ENCODE assay signal across 10 mouse cellular contexts in the genomic region with DNA sequence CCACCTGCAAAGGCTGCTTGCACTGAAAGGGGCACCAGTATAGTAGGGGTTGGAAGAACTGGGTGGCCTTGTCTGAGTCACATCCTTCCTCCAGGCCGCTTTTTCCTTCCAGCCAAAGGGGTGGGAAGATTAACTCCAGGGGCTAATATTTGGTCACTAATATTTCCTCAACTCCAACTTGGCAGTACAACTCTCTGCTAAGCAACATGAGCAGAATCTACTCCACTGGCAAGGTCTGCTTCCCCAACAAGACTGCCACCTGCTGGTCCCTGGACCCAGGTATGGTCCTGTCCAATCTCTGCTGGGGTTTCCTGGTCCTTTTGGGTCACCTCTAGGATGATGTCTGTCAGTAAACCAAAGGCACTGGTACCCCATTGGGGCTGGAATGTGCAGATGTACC. TPM values are rescaled to one million over a fixed set of nuclear protein-coding genes. Genes with fewer than 3 reads are reported as not detected.
DNase-seq lines count a peak whose midpoint lies in the region; ATAC-seq lines count a peak whose summit lies in the region.
"Had no signal": no experiment of that assay in that cellular context is flagged by ENCODE, and none has a peak within 500 bp of the region (broad histone marks: within the 10 kb centered on the region; RNA-seq: fewer than 3 reads in every experiment).

No protein-coding gene starts in this region.

- no peak for DNase-seq in hindbrain, embryonic 10.5 days (ENCODE audit: low spot score)
- peak; percentile 21 to 32 for DNase-seq in B cell, adult 2 months
- DNase-seq in adrenal gland, postnatal 25 days = peak; percentile 70
- DNase-seq in kidney, adult 8-10 months = peak; percentile 55 to 74
- peak; percentile 86 for DNase-seq in testis, postnatal 10 days (ENCODE audit: low spot score)
- DNase-seq in neural tube, embryonic 10.5 days (ENCODE audit: extremely low spot score, low spot score) = no peak

- peaks cover 22% of the 10 kb centered on the region for H3K4me1 ChIP-seq in hindbrain, embryonic 15.5 days (replicated peaks)
- H3K4me1 ChIP-seq in hindbrain, embryonic 10.5 days (replicated peaks) = peaks cover 25% of the 10 kb centered on the region
- peaks cover 12% of the 10 kb centered on the region for H3K4me1 ChIP-seq in forebrain, embryonic 16.5 days (replicated peaks; ENCODE audit: control insufficient read depth, insufficient read depth, low read length)

- H3K27me3 ChIP-seq in hindbrain, embryonic 15.5 days = peaks cover 20% of the 10 kb centered on the region
- H3K27me3 ChIP-seq in hindbrain, embryonic 10.5 days (ENCODE audit: insufficient read depth, poor library complexity, severe bottlenecking) = peaks cover 68% of the 10 kb centered on the region
- peaks cover 13% of the 10 kb centered on the region for H3K27me3 ChIP-seq in forebrain, embryonic 16.5 days (replicated peaks; ENCODE audit: control insufficient read depth, insufficient read depth, low read length)

- no peak overlapping the region for H3K4me3 ChIP-seq in hindbrain, embryonic 15.5 days
- no peak overlapping the region for H3K4me3 ChIP-seq in hindbrain, embryonic 10.5 days
- H3K4me3 ChIP-seq in forebrain, embryonic 16.5 days (replicated peaks; ENCODE audit: low read length) = no peak overlapping the region

- no peak for ATAC-seq in hindbrain, embryonic 15.5 days (ENCODE audit: low FRiP score, low read depth)
- ATAC-seq in forebrain, embryonic 16.5 days = no peak

- no peaks in the 10 kb centered on the region for H3K9me3 ChIP-seq in hindbrain, embryonic 15.5 days
- no peaks in the 10 kb centered on the region for H3K9me3 ChIP-seq in hindbrain, embryonic 10.5 days
- no peaks in the 10 kb centered on the region for H3K9me3 ChIP-seq in forebrain, embryonic 16.5 days (ENCODE audit: control insufficient read depth, low read length)

- H3K4me2 ChIP-seq in hindbrain, embryonic 15.5 days = 0 out of 2 replicates have a peak overlapping the region, but pooled peaks have one; percentile 99
- no peak overlapping the region for H3K4me2 ChIP-seq in forebrain, embryonic 16.5 days (ENCODE audit: low read length)

- H3K36me3 ChIP-seq in hindbrain, embryonic 15.5 days = no peaks in the 10 kb centered on the region
- H3K36me3 ChIP-seq in hindbrain, embryonic 10.5 days = no peaks in the 10 kb centered on the region
- H3K36me3 ChIP-seq in forebrain, embryonic 16.5 days (ENCODE audit: control insufficient read depth, insufficient read depth) = no peaks in the 10 kb centered on the region

- H3K9ac ChIP-seq in hindbrain, embryonic 15.5 days = no peak overlapping the region
- no peak overlapping the region for H3K9ac ChIP-seq in forebrain, embryonic 16.5 days (replicated peaks; ENCODE audit: low read depth, low read length)

- H3K27ac ChIP-seq in hindbrain, embryonic 15.5 days (replicated peaks) = no peak overlapping the region
- H3K27ac ChIP-seq in hindbrain, embryonic 10.5 days = no peak overlapping the region
- H3K27ac ChIP-seq in forebrain, embryonic 16.5 days (ENCODE audit: low read length) = no peak overlapping the region

- WGBS in hindbrain, embryonic 15.5 days = 60% methylated on average over 1 of the region's 1 CpGs
- 54% methylated on average over 1 of the region's 1 CpGs for WGBS in hindbrain, embryonic 10.5 days
- 60% methylated on average over 1 of the region's 1 CpGs for WGBS in forebrain, embryonic 16.5 days

RNA-seq across cellular contexts. Expression of a gene that starts 1.8 kb away (rescaled TPM):
- polyA plus RNA-seq in hindbrain, embryonic 15.5 days (2015; fragmentation: Nextera tagmentation; extraction: Ambion mirVana) = 6.1 and 8.0 TPM in 2 replicates
- 1.3 TPM in 2 replicates for polyA plus RNA-seq in hindbrain, embryonic 10.5 days (2016; fragmentation: Nextera tagmentation; extraction: Ambion mirVana)
- total RNA-seq in adrenal gland, postnatal 25 days (2021) = 7.3 and 8.2 TPM in 2 replicates
- 3.2 and 3.3 TPM in 2 replicates for polyA plus RNA-seq in forebrain, embryonic 16.5 days (2015; fragmentation: Nextera tagmentation; extraction: Ambion mirVana)

RNA-seq across cellular contexts. Expression of a gene that starts 16.4 kb away (rescaled TPM):
- polyA plus RNA-seq in hindbrain, embryonic 15.5 days (2015; fragmentation: Nextera tagmentation; extraction: Ambion mirVana) = 54.9 and 58.4 TPM in 2 replicates
- 20.0 and 23.6 TPM in 2 replicates for polyA plus RNA-seq in hindbrain, embryonic 10.5 days (2016; fragmentation: Nextera tagmentation; extraction: Ambion mirVana)
- total RNA-seq in adrenal gland, postnatal 25 days (2021) = 124 and 195 TPM in 2 replicates
- 30.8 and 41.4 TPM in 2 replicates for polyA plus RNA-seq in forebrain, embryonic 16.5 days (2015; fragmentation: Nextera tagmentation; extraction: Ambion mirVana)
- total RNA-seq: neutrophil, adult 5-6 weeks had no signal

RNA-seq across cellular contexts. Expression of a gene that starts 25.0 kb away (rescaled TPM):
- polyA plus RNA-seq in hindbrain, embryonic 15.5 days (2015; fragmentation: Nextera tagmentation; extraction: Ambion mirVana) = not detected in 2 replicates
- not detected in 2 replicates for polyA plus RNA-seq in hindbrain, embryonic 10.5 days (2016; fragmentation: Nextera tagmentation; extraction: Ambion mirVana)
- total RNA-seq in adrenal gland, postnatal 25 days (2021) = not detected in 2 replicates
- not detected in 2 replicates for polyA plus RNA-seq in forebrain, embryonic 16.5 days (2015; fragmentation: Nextera tagmentation; extraction: Ambion mirVana)
- total RNA-seq: layer of hippocampus, adult 18-20 months; neutrophil, adult 5-6 weeks had no signal

RNA-seq across cellular contexts. Expression of a gene that starts 38.4 kb away (rescaled TPM):
- 2.2 and 2.5 TPM in 2 replicates for polyA plus RNA-seq in hindbrain, embryonic 15.5 days (2015; fragmentation: Nextera tagmentation; extraction: Ambion mirVana)
- polyA plus RNA-seq in hindbrain, embryonic 10.5 days (2016; fragmentation: Nextera tagmentation; extraction: Ambion mirVana) = 0.52 and 0.61 TPM in 2 replicates
- total RNA-seq in adrenal gland, postnatal 25 days (2021) = 0.21 TPM in 1 of 2 replicates, not detected in the other
- 0.62 and 0.89 TPM in 2 replicates for polyA plus RNA-seq in forebrain, embryonic 16.5 days (2015; fragmentation: Nextera tagmentation; extraction: Ambion mirVana)

Comparison
In these comparisons a context has a peak if more than half of its experiments do, and no peak if none do; other contexts are left out.
1. DNase-seq: peak in B cell, adult 2 months (2 of 2), adrenal gland, postnatal 25 days (single experiment), kidney, adult 8-10 months (2 of 2) and testis, postnatal 10 days (single experiment); none in hindbrain, embryonic 10.5 days (single experiment) and neural tube, embryonic 10.5 days (single experiment).